Mouse (Mus musculus): ENCODE results near the gene Odf2l.

Odf2l gene

GRCm38 (mm10) chr3:145118254-145119001 lies at the start of gene Odf2l:
TSS of gene Odf2l (plus strand) at chr3:145118588.
- peak; percentile 93 to 98 for DNase-seq (ENCODE audit: low spot score in 2 of 2)

DNA sequence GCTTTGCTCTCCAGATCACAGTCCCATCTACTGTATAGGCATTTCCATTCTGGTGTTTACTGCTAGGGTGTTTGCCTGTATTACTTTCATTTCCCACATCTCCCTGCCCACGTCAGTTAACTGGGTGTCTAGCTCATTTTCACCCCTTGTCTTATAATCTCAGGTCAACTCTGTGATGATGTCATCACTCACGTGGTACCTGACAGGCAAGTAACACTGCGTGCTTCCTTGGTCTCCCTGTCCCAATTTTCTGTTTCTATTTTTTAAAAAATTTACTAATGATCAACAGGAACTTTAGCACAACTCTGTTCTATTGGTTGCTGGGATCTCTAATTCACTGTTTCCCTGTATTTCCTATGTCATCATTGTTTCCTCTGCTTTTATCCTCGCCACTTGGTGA lies 49.4 kb upstream of the Odf2l start:
- no peak for DNase-seq (ENCODE audit: low spot score in 2 of 2)

DNA sequence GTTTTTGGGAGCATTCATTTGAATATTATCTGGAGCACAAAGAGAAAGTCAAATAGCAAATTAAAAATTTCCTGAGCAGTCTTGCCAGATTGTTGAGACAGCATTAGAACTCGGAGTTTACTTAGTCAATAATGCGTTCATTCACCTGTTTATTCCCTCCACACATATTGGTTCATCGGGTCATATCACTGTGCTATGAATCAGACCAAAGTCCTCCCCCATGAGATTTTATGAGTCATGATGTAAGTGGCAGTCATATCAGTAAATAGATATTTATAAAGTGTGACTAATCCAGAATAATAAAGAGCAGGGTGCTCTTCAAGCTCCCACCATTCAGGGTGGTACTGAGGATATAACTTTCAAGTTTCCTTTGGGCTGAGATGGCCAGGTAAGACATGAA lies 46.0 kb upstream of the Odf2l start:
- no peak for DNase-seq (ENCODE audit: low spot score in 2 of 2)

GRCm38 (mm10) chr3:145078405-145078804 lies 40.0 kb upstream of the Odf2l start:
- DNase-seq (ENCODE audit: low spot score in 2 of 2), result no peak

GRCm38 (mm10) chr3:145080904-145081303 lies 37.5 kb upstream of the Odf2l start:
- no peak for DNase-seq (ENCODE audit: low spot score in 2 of 2)

GRCm38 (mm10) chr3:145083081-145083480 lies 35.3 kb upstream of the Odf2l start:
- DNase-seq (ENCODE audit: low spot score in 2 of 2), result no peak

DNA sequence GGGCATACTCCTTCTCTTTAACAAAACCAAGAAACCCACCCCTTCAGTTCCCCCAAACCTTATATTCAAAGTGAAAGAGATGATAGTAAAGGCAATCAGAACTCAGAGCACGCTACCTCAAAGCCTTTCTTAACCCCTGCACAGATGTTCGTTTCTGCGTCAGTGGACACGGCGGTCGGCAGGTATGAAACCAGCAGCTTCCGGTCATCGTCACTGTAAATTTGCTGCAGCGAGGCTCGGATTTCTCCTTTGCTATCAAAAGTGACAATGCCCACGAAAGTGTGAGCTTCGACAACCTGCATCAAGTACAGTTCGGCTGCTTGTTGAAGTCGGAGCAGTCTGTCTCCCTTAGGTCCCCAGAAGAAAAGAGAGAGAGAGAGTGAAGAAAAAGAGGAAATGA lies 32.2 kb upstream of the Odf2l start:
- DNase-seq (ENCODE audit: low spot score in 2 of 2), result no peak

- no peak for DNase-seq (ENCODE audit: low spot score in 2 of 2)
These were observed 30.4 kb upstream of the Odf2l start for GRCm38 (mm10) chr3:145087857-145088598.

GRCm38 (mm10) chr3:145099291-145099690 lies 19.1 kb upstream of the Odf2l start, which contains the start of gene Clca2:
TSS of gene Clca2 (minus strand) at chr3:145099443.
- DNase-seq (ENCODE audit: low spot score in 2 of 2), result no peak

DNA sequence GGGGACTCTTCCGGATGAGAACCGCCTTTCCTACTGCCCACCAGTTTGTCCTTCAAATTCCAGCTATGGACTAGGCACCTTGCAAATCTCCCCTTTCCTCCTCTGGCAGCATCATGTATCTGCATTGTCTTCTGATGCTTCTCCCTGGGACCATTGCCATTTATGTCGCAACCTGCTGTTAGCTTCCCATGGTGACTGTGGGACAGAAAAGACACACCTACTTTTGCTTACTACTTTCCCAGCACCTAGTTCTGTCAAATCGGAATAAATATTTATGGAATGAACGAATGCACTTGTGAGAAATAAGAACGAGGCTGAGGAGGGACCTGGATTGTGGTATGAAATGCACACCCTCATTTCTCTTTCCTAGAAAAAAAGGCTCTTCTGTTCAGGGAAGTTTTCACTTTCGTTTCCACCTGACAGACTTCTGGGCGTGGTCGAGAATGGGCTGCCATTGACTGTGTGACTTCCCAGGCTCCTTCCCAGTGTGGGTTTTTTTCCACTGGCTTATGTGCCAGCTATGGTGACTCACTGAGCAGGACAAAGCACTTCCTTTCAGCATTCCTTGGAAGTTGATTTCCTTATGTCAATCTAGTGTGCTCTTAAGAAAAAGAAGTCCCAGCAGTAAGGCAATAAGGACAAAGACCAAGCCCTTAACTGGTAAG lies 16.4 kb upstream of the Odf2l start:
- DNase-seq (ENCODE audit: low spot score in 2 of 2), result no peak

DNA sequence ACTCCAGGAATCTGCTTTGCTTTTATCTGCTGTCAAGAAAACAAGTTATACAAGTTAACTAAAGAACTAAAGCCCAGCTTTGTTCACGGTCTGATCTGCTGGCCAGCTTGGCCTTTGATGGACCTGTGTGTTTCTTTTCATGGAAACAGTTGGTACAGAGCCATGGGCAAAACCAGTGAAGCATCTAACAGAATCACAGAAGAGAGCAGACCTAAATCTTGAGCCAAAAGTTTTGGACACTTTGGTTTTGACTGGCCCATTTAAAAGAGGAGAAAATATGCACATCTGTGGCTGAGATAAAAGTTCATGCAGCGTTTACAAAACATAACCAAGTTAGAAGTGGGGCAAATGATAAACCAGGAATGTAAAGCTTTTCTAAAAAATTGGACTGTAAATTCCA lies 15.1 kb upstream of the Odf2l start:
- DNase-seq (ENCODE audit: low spot score in 2 of 2), result no peak

GRCm38 (mm10) chr3:145103770-145104169 lies 14.6 kb upstream of the Odf2l start:
- no peak for DNase-seq (ENCODE audit: low spot score in 2 of 2)

DNA sequence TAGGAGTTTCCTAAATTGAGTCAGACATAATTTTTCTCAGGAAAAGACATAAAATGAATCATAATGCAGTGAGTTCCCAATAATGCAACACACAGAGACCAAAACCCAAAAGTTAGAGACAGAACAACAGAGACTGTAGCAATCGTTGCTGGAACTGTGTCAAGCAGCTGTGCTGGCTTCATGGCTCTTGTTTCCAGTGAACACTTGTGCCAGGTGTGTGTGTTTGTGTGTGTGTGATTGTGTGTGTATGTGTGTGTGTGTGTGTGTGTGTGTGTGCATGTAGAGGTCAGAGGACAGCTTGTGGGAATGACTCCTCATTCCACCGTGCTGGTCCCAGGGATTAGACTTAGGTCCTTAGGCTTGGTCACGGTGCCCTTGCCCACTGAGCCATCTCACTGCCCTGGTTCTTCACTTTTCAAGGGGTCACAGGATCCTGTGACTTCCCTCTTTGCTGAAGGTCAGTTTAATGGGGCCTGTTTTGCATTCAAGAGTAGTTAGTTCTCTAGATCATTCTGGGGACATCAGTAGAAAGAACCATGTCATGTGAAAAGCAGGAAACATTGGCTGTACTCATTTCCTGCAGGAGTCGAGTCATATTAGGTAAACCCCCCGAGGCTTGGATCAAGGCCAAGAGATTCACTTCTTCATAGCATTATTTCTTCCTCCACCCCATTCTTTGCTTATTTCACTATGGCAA lies 13.2 kb upstream of the Odf2l start:
- no peak for DNase-seq (ENCODE audit: low spot score in 2 of 2)

DNA sequence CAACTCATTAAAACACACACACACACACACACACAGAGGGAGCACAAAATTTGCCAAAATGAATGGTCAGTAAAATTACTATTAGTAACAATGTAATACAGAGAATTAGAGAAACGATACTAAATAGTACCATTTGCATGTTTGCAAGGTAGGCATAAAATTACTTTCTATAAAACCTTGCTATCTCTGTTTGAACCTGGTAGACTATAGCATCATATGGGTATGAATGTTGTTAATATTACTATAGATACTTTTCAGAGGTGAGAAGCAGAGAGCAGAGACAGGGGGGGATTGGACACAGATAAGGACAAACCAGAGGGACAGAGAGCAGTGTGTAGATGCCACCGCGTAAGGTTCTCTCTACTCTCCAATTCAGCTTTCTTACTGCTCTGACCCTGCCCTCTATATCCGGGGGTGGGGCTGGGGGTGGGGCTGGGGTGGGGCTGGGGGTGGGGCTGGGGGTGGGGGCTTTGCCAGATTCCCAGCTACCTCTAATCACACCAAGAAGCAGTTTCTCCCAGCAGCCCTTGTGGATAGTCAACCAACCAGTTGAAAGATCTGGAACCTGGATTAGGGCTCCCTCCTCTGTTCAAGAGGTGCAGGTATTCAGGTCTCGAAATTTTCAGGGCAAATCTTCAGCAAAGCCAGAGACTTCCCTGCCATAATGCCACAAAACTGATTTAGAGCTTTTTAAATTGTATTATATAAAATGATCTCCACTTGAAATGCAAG lies 12.4 kb upstream of the Odf2l start:
- DNase-seq (ENCODE audit: low spot score in 2 of 2), result no peak

DNA sequence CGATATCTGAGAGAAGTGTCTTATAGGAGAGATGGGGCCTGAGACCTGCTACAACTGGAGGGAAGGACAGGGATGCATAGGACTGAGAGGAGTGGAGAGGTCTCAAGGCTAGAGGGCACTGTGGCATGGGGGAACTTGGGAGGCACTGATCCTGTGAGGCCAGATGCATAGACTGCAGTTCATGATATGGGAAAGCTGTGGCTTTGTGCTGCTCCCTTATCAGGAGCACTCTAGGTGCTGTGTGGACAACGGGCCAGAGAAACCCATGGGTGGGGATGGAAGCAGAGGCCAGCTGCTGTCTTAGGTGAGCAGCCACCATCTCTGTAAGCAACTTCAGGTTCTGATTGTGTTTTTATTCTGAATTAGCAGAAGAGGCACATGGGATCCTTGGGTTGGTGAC lies 3.2 kb upstream of the Odf2l start:
- DNase-seq (ENCODE audit: low spot score in 2 of 2), result no peak

GRCm38 (mm10) chr3:145117637-145118036 lies 751 bp upstream of the Odf2l start:
- no peak for DNase-seq (ENCODE audit: low spot score in 2 of 2)

DNA sequence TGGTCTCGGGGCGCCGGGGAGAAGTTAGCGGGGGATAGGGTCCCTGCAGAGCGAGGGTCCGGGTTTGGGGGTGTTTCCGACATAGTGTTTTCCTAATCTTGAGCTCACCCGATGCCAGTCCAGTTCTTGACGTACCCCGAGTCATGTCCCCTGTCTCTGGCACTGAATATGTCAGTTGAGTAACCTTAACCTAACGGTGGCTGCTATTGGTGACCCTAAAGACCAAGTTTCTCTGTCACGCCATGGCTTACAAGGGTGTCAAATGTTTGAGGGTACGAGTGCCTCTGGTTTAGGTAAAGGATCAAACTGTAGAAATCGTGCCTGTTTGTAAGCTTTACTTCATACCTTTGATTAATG lies 592 bp downstream of the Odf2l start:
- DNase-seq (ENCODE audit: low spot score in 2 of 2), result no peak

DNA sequence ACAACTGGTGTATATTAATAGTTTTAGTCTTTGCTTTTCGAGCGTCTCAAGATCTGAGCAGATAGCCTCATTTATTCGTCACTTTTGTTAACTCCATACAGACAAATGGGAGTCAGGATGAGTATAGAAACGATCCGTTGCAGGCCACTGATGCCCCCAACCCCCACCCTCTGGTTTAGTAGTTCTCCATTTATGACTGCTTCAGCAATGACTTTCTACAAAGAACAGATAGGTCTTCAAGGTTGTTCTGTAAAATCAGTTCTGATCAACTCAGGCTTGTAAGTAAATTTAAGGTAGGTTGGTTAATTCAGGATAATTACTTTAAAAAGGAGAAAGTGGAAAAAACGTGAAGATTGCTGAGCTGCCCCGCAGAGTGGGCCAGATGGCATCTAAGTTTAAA lies 1.0 kb downstream of the Odf2l start:
- DNase-seq (ENCODE audit: low spot score in 2 of 2), result no peak

- DNase-seq (ENCODE audit: low spot score in 2 of 2), result no peak
These were observed 8.2 kb downstream of the Odf2l start for GRCm38 (mm10) chr3:145126618-145127017.

- DNase-seq (ENCODE audit: low spot score in 2 of 2), result no peak
These were observed 11.0 kb downstream of the Odf2l start for GRCm38 (mm10) chr3:145129356-145129755.

DNA sequence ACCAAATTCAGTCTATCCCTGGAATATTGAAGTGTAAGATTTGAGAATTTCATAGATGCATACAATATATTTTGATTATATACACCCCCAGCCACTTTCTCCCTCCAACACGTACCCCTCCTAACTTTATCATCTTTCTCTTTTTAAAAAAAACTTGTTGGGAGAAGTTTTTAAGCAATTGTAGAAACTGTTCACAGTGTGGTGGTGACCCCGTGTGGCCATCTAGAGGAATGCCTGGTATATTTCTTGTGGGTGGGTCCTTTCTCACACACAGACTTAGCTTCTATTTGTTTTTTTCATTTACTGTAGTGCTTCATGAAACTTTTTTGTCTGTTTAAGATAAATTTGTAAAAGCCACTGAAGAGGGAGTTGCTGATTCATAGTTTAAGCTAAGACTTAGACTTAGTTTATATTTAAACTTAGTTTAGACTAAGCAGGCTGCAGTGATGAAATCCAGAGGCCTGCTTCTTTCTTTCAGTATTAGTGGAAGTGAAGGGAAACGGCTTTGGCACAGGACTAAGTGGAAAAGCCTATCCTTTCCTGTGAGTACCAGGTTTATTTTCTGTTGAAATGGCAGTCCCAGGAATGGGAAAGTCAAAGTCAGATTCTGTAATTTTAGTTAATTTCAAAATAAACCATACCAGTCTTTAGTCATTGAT lies 13.0 kb downstream of the Odf2l start:
- peak in 1 of 2 experiments; percentile 25 for DNase-seq (ENCODE audit: low spot score in 2 of 2)
